Mouse (Mus musculus): Measurements from ENCODE around the gene Olfr401.
"Not testable (repeated sequence)": the region's sequence is repeated elsewhere in the genome, so short reads cannot be mapped to it uniquely, and the experiment has no call there.

Gene Olfr401

GRCm38 (mm10) chr11:74113412-74113811 lies at the start of gene Olfr401:
TSS of gene Olfr401 (plus strand) at chr11:74113712.
- DNase-seq: no peak

GRCm38 (mm10) chr11:74069655-74070054 lies 43.9 kb upstream of the Olfr401 start, which contains the start of gene Zfp616:
TSS of gene Zfp616 (plus strand) at chr11:74069955.
- DNase-seq: no peak

GRCm38 (mm10) chr11:74100724-74101123 lies 12.8 kb upstream of the Olfr401 start:
- no peak for DNase-seq

- no peak for DNase-seq
Measured at GRCm38 (mm10) chr11:74101507-74101906, 12.0 kb upstream of the Olfr401 start.

GRCm38 (mm10) chr11:74105066-74105465 lies 8.4 kb upstream of the Olfr401 start:
- DNase-seq: no peak

- not testable (repeated sequence) for DNase-seq
Measured at GRCm38 (mm10) chr11:74140001-74140400, 26.5 kb downstream of the Olfr401 start.

GRCm38 (mm10) chr11:74145866-74146265 lies 32.4 kb downstream of the Olfr401 start:
- DNase-seq: no peak

GRCm38 (mm10) chr11:74153229-74153628 lies 39.7 kb downstream of the Olfr401 start, which contains the start of gene Olfr402:
TSS of gene Olfr402 (plus strand) at chr11:74153529.
- no peak for DNase-seq

- DNase-seq: no peak
Measured at GRCm38 (mm10) chr11:74168771-74169170, 55.3 kb downstream of the Olfr401 start.
